Mouse (Mus musculus) E14TG2a.4 (cell line): ENCODE data around the gene Gm20388.

Source experiments
- CTCF ChIP-seq: conservative IDR thresholded peaks from 2 replicates; pipeline ENCODE4 v1.5.1; 2014; ENCODE audit warnings: low read length
- POU5F1 ChIP-seq: IDR thresholded peaks from 2 replicates; pipeline ENCODE4 v1.6.1; 2014; ENCODE audit warnings: low read length, borderline replicate concordance

DNA sequence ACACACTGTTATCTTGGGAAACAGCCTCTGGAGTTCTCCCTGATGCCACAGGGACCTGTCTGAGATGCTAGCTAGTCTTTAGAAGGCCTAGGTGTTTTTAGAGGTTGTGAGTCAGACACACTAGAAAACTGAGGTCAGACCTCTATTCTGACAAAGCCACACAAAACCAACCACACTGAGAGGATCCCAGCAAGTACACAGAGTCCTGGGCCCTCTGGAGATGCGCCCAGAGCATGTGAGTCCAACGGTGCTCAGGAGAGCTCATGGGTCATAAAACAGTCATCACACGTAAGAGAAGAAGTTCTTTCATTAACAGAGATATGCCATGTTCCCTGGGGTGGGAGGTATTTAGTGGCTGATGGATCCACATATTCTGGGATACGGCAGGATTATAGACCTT, 1009.9 kb downstream of the Gm20388 start:
- no peak for TF ChIP-seq CTCF
- no peak for TF ChIP-seq POU5F1
